Mouse (Mus musculus): ENCODE measurements around the gene Mdn1.

Mdn1 gene

DNA sequence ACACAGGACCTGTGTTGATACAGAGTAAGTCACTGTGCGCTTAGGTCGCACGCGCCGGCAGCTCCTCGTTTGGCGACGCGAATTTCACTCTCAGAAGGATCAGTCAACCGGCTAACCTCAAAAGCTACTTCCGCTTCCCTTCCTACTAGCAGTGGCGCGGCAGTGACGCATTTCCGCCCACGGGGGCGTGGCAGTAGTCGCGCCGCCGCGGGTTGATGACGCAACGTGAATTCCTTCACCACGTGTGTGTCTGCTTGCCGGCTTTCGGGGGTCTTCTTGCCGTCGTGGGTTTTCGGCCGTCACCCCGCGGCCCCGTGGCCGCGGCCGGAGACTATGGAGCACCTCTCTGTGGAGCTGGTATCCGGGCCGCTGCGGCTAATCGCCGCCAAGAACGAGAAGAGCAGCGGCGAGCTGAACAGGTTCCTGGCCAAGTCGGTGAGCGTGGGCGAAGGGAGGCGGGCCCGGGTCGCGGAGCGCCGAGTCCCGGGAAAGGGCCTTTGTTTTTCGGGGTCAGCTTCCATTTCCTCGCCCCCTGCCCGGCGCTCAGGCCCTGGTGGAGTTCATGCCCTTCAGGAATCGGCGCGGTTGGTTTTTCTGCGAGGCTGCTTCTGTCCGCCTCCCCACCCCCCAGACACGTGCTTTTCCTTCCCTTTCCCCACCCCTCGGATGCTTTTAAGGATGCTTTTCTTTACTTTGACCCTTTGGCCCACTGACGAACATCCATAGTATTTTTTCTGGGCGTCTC, at the start of gene Mdn1:
Gene Mdn1, plus strand, starts transcription at position 202 of the 745 bp plus-strand sequence.
- DNase-seq (ENCODE audit: low read depth, low spot score), result peak; percentile 97

- DNase-seq (ENCODE audit: low read depth, low spot score), result peak; percentile 100
These were observed 41.7 kb upstream of the Mdn1 start, which contains the start of gene Casp8ap2 for GRCm38 (mm10) chr4:32615034-32615881. Casp8ap2 (plus strand) TSS chr4:32615451.

DNA sequence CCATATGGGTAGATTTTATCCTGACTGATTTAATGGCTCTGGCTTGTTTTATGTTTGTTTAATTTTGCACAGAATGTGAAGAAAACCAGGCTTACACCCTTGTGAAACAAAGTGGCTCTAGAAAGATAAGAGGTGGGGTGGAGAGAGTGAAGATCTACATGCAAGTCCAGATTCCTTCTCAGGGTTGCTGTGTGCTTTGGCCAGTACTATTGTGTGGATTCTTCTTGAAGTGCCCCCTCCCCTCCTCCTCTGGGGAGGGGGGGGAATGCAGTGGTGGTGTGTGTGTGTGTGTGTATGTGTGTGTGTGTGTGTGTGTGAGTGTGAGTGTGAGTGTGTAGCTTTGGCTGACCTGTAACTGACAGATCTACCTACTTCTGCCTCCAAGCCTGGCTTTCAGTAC, 35.3 kb upstream of the Mdn1 start:
- no peak for DNase-seq (ENCODE audit: low read depth, low spot score)

- peak; percentile 63 for DNase-seq (ENCODE audit: low read depth, low spot score)
These were observed 5.2 kb upstream of the Mdn1 start for GRCm38 (mm10) chr4:32651669-32652068.

GRCm38 (mm10) chr4:32656146-32656904, 594 bp upstream of the Mdn1 start:
- DNase-seq (ENCODE audit: low read depth, low spot score), result peak; percentile 55

DNA sequence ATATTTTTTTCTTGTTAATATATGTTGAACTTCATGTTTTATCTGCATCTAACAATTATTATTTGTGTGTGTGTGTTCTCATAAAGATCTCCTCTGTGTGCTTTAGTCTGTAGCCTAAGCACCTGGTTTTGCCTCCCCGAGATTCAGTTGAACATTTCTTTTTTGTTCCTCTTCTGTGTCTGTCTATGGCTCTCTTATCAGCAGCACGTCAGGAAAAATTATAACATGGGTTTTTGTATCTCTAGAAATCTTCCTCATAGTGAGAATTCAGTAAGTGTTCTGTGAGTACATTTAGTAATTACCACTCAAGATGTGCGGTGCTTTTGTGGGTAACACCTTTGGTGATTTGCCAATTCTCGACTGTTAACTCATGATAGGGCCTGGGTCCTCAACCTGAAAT, 8.9 kb downstream of the Mdn1 start:
- no peak for DNase-seq (ENCODE audit: low read depth, low spot score)

DNA sequence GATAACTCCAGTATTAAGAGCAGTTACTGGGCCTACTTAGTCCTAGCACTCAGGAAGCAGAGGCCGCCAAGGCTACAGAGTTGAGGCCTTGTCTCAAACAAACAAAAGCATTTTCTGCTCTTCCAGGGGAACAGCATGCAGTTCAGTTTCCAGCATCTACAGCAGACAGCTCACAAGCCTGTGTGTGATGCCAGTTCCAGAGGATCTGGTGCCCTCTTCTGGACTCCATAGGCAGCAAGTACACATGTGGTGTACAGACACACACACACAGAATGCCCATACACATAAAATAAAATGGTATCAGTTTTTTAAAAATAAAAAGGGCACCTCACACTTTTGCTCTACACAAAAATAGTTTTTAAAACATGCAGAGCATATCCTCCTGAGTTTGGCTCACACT, 11.4 kb downstream of the Mdn1 start:
- DNase-seq (ENCODE audit: low read depth, low spot score), result peak; percentile 18

DNA sequence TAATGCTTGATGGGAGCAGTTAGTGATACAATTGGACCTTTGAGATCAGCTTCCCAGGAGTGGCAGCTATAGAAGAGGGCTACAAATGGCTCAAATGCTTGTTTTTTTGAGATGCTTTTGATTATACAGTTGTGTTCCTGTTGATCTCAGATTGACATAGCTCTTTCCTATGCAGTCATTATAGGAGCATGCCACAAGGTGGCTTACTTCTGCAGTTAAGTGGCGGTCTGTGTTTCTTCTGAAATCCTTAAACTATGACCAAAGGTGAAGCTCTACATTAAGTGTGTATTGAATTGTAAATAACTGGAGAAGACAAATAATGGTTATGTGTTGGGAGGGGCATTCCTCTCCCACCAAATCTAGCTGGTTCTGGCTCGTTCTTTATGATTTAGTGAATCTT, 12.9 kb downstream of the Mdn1 start:
- DNase-seq (ENCODE audit: low read depth, low spot score), result peak; percentile 16

DNA sequence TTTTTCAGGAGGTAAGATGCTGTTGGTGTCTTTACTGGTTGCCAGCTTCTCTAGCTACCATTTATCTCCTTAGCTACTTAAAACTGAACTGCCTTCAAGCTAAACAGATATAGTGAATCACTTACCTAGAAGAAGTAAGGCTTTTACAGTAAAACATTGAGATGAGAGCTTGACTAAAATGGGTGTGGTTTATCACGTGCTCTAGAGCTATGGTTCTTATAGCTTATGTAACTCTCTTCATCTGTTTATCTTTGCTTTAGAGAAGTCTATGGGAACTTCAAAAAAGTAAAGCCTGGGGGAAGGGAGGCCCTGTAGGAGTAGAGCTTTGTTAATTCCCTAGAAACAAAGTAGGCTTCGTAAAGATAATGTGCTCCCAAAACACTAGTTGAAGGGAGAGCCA, 17.1 kb downstream of the Mdn1 start:
- DNase-seq (ENCODE audit: low read depth, low spot score), result no peak

DNA sequence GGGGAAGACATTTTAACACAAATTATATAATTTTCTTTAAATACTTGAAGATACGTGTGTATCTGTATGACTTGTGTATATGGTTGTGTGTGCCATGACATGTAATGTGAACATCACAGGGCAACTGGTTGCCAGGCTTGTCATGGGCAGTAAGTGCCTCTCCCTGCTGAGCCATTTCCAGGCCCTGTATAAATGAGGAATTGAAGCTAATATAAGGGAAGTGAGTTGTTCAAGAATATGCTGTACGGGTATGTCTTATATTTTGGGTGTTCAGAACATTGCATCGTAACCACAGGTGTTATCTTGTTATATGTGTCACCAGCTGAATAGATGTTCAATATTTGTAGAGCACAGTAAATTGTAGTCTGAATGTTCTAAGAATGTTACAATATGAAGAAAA, 20.6 kb downstream of the Mdn1 start:
- DNase-seq (ENCODE audit: low read depth, low spot score), result no peak

DNA sequence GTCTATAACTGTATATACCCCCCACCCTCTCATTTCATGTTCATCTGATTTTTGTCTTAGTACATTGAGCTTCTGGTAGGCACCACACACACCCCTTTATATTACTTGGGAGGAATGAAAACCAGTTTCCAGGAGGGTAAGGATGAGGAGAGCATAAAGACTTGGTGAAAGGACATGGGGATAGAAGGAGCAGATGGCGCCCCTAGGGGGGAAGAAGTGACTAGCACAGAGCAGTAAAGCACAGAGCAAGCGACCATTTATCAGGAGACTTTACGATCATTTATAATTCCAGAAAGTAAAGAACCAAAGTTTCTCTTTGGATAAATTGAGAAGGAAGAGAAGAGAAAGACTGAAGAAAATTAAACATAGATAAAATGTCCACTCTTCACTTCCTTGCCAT, 23.9 kb downstream of the Mdn1 start:
- DNase-seq (ENCODE audit: low read depth, low spot score), result peak; percentile 52

- no peak for DNase-seq (ENCODE audit: low read depth, low spot score)
These were observed 25.6 kb downstream of the Mdn1 start for GRCm38 (mm10) chr4:32682471-32682870.

GRCm38 (mm10) chr4:32683061-32683582, 26.2 kb downstream of the Mdn1 start:
- DNase-seq (ENCODE audit: low read depth, low spot score), result no peak

DNA sequence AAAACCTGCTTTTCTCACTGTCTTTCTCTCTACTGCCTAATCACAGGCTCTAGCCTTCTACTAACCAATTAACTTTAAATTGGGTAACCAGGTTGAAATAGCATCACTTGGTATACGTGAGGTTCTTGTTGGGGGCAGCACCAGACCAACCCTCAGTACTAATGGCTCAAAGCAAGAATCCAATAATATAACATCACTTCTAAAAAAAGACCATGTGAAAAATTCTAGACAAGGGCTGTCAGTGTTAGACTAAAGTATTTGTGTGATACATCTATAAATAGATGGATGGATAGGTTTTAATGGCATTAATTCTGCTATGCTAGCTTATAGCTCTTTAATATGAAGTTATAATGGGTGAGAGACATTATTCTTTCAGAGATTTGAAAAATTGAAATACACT, 60.8 kb downstream of the Mdn1 start:
- no peak for DNase-seq (ENCODE audit: low read depth, low spot score)

DNA sequence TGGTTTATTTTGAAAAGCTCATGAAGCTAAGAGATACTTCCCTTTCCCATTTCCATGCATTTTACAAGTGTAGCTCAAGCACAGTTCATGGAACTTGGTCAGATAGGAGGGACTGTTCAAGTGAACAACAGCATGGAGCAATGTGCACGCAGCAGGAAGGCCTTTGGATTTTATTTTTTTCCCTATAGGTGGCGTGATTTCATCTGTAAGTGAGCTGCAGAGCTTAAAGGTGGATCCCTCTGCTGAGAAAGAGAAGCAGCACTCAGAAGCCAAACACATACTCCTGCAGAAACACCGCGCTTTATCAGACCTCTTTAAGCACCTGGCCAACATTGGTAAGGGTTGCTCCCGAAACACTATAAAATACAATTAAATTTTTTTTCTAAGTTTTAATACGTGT, 88.5 kb downstream of the Mdn1 start:
- no peak for DNase-seq (ENCODE audit: low read depth, low spot score)

- DNase-seq (ENCODE audit: low read depth, low spot score), result no peak
These were observed 91.5 kb downstream of the Mdn1 start for GRCm38 (mm10) chr4:32748396-32748795.

- no peak for DNase-seq (ENCODE audit: low read depth, low spot score)
These were observed 93.8 kb downstream of the Mdn1 start for GRCm38 (mm10) chr4:32750711-32751110.

- DNase-seq (ENCODE audit: low read depth, low spot score), result no peak
These were observed 100.5 kb downstream of the Mdn1 start for GRCm38 (mm10) chr4:32757430-32757829.

DNA sequence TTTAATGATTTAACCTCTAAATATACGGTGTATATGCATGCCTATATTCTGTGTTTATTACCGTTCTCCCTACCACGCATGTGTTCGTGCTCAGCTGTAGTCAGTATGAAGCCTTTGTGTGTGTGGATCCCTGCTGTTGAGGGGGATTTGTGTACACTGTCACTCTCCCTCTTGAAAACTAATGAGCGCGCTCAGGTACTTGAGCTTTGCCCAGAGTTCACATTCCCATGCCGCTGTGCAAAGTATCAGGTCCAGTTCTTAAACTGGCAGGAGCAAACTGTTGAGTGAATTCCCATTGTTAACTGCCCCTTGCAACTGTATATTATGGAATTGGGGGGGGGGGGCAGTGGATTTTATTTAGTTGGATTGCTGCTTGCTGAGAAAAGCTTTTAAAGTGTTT, 110.6 kb downstream of the Mdn1 start:
- no peak for DNase-seq (ENCODE audit: low read depth, low spot score)

DNA sequence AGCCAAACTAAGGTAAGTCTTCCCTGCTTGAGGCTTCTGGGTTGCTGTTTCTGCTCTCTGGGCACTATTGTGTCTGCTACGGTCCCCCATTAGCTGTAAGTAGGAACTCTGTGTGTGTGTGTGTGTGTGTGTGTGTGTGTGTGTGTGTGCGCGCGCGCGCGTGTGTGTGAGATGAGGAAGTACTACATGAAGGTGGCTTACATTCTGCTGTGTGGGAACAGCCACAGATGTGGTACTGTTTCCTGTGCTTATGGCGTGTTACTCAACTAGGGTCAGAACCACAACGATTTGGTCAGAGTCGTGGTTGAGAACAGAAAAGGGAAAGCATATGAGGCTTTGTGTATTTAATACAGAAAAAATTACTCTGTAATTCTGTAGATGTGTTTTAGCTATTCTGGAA, 111.1 kb downstream of the Mdn1 start:
- DNase-seq (ENCODE audit: low read depth, low spot score), result no peak

DNA sequence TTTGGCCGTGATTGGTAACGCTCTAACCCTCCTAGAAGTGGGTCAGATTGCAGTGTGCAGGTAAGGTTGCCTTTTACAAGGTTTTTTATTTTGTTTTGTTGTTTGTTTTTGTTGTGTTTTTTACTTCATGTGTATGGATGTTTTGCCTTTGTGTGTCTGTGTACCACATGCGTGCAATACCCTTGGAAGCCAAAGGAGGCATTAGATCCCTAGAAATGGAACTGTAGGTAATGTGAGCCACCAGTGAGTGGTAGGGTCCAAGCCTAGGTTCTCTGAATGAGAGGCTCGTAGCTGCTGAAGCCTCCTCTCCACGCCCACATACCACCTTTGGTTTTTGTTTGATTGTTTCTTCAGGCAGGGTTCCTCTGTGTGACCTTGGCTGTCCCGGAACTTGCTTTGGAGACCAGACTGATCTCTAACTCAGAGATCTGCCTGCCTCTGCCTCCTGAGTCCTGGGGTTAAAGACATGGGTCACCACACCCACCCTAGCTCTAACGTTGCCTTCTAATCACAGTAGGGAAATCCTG, 113.4 kb downstream of the Mdn1 start:
- DNase-seq (ENCODE audit: low read depth, low spot score), result peak; percentile 92

DNA sequence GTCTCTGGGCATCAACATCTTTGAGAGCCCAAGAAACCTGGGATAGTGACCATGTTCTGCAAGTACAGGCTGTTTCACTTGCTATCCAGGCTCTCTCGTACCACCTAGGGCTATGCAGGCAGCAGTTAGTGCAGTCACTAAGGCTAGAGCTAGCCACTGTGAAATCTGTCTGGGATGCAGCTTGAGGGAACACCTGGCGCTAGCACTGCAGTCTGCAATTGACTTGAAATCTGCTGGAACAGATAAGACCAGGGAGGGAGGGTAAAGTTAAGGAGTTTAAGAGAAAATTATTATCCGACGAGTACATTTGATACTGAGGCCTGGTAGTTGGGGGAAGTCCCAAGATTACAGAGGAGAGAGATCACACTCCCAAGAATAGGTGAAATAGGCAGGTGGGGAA, 123.1 kb downstream of the Mdn1 start:
- no peak for DNase-seq (ENCODE audit: low read depth, low spot score)

Measured in ZHBTc4 (cell line).